Mouse (Mus musculus) ZHBTc4 (cell line): ENCODE data around the gene Mapk8ip2.
A peak's percentile ranks its signal among the peaks of the same experiment; 100 is the strongest.

Experiments used
- DNase-seq: peaks from one replicate; pipeline ENCODE4 v3.0.0-alpha.2; 2011; ENCODE audit warnings: low read depth, low spot score

The Mapk8ip2 gene

GRCm38 (mm10) chr15:89480584-89480983, 26.9 kb downstream of the Mapk8ip2 start:
- DNase-seq: peak; percentile 69

DNA sequence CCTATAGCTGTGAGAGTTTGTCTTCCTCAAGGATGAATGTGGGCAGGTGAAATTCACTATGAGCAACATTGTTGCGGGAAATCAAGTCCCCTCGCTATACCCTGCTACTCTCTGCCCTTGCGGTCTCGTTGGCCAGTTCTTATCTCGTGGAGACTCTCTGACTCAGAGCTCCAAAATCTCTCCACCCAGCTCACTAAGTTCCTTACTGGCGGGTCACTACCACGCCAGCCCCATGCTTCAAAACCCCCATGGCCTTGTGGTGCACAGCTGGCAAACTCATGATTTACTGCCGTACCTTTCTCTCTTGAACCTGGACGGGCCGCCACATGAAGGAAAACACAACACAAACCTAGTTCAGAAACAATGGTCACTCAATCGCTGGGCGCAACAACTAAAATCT, 34.5 kb downstream of the Mapk8ip2 start:
- DNase-seq: no peak

- DNase-seq: peak; percentile 43
Measured at GRCm38 (mm10) chr15:89488611-89489117, 35.0 kb downstream of the Mapk8ip2 start.

- peak; percentile 57 for DNase-seq
Measured at GRCm38 (mm10) chr15:89494970-89495369, 41.3 kb downstream of the Mapk8ip2 start.

DNA sequence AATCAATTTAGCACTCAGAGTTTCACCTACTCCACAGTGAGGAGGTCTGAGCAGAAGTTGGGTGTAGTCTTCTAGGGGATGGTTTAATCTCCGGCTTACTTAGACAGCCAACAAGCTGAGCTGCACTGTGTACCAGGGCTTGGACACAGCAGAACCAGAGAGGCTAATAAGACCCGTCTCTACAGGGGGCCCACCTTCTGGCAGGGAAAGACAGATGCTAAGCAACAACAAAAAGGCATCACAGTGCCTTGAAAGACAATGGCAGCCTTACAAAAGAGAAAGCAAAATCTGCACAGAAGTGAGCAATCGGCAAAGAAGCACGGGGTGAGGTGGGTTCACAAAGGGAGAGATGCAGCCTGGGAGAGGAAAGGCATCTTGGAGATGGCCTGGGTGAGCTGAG, 42.4 kb downstream of the Mapk8ip2 start:
- peak; percentile 56 for DNase-seq

- DNase-seq: no peak
Measured at GRCm38 (mm10) chr15:89496841-89497240, 43.1 kb downstream of the Mapk8ip2 start.

GRCm38 (mm10) chr15:89497391-89498048, 43.8 kb downstream of the Mapk8ip2 start:
- no peak for DNase-seq

- DNase-seq: peak; percentile 42
Measured at GRCm38 (mm10) chr15:89498049-89498960, 44.6 kb downstream of the Mapk8ip2 start.

DNA sequence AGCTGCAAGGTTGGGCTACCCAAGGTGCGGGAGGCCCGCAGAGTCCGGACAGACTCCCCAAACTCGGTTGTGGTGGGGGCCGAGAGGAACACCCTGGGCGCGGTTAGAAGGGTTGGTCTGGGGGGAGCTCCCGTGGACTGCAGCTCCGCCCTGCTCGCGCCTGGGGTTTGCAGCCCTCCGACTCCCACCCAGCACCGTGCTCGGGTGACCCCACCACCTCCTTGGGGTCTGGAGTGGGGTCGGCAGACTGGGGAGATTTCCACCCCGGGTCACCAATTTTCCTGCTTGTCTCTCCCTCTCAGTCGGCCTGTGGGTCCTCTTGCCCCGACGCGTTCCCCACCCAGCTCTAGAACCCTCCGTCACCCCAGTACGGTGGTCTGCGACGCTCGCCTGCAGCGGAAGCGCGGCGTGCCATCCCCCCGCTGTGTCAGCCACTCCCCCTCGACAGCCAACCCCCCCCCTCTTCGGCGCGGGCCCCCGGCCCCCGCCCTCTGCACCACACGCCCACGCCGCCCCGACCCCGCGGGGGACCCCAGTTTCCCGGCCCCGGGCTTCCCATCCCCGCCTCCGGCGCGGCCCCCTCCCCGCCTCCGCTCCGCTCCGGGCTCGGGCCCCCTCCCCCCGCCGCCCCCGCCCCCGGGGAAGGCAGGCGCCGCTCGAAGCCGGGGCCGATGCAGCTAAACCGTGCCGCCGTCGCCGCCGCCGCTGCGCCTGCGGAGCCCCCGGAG, 45.4 kb downstream of the Mapk8ip2 start, which contains the start of gene Shank3:
TSS of gene Shank3 (plus strand) at position 663 of the 728 bp plus-strand sequence.
- DNase-seq: no peak

GRCm38 (mm10) chr15:89499784-89500220, 46.1 kb downstream of the Mapk8ip2 start:
- no peak for DNase-seq

DNA sequence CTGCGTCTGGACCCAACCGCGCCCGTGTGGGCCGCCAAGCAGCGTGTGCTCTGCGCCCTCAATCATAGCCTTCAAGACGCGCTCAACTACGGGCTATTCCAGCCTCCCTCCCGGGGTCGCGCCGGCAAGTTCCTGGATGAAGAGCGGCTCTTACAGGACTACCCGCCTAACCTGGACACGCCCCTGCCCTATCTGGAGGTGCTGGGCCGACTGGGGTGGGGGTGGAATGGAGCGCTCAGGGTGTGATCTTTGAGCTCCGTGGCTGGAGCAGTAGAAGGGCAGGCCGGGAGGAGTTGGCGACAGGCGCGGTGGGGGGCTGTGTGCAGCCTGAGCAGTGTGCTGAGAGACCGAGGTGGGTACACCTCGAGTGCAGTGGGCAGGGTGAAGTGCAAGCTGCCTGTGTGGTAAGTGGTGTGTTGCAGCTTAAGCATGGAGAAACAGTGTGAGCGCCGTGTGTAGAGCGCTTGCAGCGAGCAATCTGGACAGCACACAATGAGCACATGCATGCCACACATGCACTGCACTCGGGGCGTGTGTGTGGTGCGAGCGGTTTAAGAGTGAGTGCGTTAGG, 46.6 kb downstream of the Mapk8ip2 start:
- peak; percentile 83 for DNase-seq

DNA sequence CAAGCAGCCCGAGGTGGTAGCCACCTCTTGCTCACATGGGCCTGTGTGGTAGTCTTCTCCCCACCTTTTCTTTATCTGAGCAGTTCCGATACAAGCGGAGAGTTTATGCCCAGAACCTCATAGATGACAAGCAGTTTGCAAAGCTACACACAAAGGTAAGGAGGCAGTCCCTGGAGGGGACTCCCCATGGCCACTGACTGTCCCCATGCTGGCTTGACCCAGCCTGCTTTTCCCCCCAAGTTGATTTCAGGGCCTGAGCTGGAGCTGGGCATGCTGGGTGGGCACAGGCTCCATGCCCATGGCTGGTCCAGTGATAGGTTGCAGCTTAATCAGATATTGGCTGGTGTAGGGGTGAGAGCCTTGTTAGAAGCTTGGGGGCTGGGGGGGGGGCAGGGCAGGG, 47.6 kb downstream of the Mapk8ip2 start:
- DNase-seq: no peak

- DNase-seq: no peak
Measured at GRCm38 (mm10) chr15:89504838-89505237, 51.1 kb downstream of the Mapk8ip2 start.

GRCm38 (mm10) chr15:89507751-89508150, 54.0 kb downstream of the Mapk8ip2 start:
- DNase-seq: no peak

GRCm38 (mm10) chr15:89512679-89513078, 59.0 kb downstream of the Mapk8ip2 start:
- no peak for DNase-seq
